Mouse (Mus musculus): ENCODE measurements around the gene Gm49378.

The Gm49378 gene

GRCm38 (mm10) chr14:55589771-55590448, 47.8 kb downstream of the Gm49378 start:
- DNase-seq (ENCODE audit: low spot score): no peak

- DNase-seq (ENCODE audit: low spot score): no peak
These were observed 48.4 kb downstream of the Gm49378 start for GRCm38 (mm10) chr14:55589271-55589670.

- no peak for DNase-seq (ENCODE audit: low spot score)
These were observed 51.5 kb downstream of the Gm49378 start for GRCm38 (mm10) chr14:55586149-55586548.

GRCm38 (mm10) chr14:55585566-55585960, 52.1 kb downstream of the Gm49378 start:
- no peak for DNase-seq (ENCODE audit: low spot score)

GRCm38 (mm10) chr14:55584702-55585565, 52.8 kb downstream of the Gm49378 start, which contains the start of gene Emc9:
Gene Emc9 (minus strand): TSS chr14:55585302.
- DNase-seq (ENCODE audit: low spot score): peak; percentile 83

- no peak for DNase-seq (ENCODE audit: low spot score)
These were observed 53.4 kb downstream of the Gm49378 start for GRCm38 (mm10) chr14:55584303-55584701.

GRCm38 (mm10) chr14:55581981-55582681, 55.6 kb downstream of the Gm49378 start:
- DNase-seq (ENCODE audit: low spot score): no peak

- DNase-seq (ENCODE audit: low spot score): no peak
These were observed 57.0 kb downstream of the Gm49378 start for GRCm38 (mm10) chr14:55580731-55581130.

- DNase-seq (ENCODE audit: low spot score): no peak
These were observed 57.9 kb downstream of the Gm49378 start for GRCm38 (mm10) chr14:55579511-55580496.

All from testis, postnatal 14 days (tissue).